Mouse (Mus musculus) brain, adult 2 months (tissue): ENCODE results near the gene Faah.

Experiments used
- DNase-seq: peaks from one replicate; pipeline ENCODE4 v3.0.0; 2011; ENCODE audit warnings: low read depth, low spot score

The Faah gene

DNA sequence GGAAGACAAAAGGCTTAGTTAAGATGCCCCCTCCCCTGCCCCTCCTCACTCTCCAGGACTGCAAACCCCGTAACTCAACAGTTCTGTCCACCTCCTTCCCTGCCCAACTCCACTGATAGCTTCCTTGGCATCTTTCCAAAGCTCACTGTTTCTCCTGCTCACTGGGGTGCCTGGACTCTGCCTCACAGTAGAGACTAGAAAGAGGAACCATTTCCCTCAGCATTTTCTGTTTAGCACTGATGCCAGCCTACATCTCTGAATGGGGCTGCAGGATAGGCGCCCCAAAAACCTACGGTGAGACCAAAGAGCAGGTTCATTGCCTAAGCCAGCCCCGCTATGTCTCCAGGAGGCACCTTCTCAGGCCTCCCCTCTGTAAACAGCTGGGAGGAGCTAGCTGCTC is 16.5 kb downstream of the Faah start:
- no peak for DNase-seq

DNA sequence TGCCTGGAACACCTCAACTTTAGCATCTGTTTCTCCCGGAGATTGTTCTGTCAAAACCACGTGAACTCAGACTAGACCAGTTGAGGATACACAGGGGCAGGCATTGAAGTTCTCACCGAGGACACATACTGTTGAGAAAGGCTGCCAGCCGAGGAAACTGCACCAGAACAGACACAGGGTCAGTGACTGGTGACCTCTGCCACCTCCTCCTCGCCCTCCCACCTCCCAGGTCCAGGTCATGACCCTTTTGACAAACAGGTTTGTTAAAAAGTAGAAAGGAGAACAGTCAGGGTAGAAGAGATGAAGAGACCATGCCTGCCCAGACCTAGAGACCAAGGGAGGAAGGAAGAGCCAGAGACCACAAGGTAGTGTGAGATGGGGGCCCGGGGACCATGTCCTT is 17.1 kb downstream of the Faah start:
- DNase-seq = no peak

DNA sequence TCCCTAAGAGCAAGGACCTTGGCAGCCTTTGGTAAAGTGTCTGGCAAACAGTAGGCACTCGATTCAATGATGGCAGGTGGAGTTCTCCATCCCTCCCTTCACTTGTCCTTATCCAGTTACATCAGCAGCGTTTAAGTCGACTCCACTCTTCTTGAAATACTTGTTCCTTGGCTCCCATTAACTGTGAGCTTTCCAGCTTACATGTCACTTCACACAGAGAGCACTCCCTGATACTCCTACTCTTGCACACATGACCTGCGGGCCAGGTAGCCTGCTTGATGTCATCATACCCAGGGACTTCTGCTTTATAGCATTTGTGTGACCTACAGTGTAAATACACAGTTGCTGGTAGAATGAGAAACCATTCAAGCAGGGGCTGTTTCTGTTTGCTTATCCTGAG is 21.0 kb downstream of the Faah start:
- no peak for DNase-seq

DNA sequence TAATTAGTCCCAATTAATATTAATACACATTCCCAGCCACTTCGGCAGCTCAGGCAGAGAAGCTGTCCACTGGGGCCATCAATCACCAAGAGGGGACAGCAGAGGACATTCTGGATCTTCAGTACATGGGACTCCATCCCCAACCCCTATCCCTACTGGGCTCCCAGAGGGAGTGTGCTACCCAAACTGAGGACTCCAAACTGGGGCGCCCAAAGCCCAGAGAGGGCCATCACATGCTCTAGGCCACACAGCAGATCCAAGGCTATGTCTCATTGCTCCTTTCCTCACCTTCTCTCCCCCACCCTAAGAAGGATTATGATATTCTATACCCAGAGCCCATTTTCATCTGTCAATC is 22.4 kb downstream of the Faah start:
- DNase-seq = no peak

DNA sequence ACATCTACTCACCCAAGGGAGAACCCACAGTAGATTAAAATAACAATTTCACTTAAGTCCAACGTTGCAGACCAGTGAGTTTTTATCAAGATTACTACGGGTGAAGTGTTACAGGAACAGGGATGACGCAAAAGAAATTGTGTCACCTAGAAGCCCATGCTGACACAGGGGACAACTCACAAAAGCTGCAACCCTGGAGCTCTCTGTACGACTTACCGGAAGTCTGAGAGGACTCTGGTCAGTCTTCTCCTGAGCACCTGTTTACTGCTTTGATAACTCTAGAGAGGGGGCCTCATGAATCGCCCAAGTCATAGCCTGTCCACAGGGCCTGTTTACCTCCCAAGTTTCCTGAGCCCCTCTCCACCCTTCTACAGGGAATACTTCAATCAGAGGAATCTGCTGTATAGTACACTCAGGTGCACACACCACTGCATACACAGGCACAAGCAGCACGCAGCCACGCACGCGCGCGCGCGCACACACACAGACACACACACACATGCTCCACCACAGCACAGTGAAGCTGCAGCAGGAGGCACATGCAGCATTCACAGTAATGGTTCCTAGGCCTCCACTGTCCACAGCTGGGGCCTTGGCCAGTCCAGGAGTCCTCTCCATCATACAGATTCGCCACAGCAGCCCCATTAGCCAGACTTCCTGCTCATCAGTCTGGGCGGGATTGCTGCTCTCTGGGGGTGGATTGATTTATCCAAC is 22.9 kb downstream of the Faah start:
- DNase-seq = no peak

DNA sequence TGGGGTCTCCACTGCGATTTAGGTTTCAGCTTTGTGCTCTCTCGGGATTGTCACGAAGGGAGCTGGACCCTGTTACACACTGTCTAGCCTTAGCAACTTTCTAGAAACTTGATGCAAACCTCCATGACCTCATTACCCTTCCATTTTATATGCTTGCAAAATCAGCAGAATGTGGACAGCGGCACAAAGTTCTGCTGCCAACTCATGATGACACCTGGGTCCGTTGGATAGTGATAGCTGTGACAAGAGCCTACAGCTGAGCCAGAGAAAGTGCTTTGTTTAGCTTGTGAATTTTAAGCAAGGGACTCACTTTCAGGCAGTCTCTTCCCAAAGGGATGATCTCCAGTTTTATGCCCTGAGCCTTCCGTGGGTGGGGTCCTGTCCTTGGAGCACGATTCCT is 28.3 kb downstream of the Faah start:
- DNase-seq = no peak

DNA sequence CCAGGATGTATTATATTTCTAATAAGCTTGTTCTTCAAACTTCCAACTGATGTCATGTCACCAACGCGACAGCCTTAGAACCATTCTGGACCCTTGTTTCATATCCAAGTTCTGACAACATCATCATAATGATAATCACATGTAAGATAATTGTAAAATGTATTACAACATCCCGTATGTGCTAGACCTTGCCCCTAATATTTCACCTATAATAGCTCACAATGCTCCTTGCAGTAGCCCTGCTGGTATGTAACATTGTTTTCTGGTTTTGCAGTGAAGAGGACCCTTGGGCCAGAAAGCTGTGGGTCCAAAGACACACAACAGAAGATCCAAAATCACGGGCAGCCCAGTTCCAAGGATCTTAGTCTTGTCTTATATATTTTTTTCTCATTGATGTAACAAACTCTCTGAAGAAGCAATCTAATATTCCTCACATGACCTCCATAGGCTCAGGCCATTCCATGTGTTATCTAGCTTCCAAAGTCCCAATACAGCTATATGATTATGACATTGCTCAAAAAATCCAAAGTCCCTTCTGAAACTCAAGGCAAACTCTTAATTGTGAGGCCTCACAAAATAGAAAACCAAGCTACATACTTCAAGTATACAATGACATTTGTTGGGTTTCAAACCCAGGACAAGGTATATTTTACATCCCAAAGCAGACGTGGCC is 29.7 kb downstream of the Faah start:
- DNase-seq = no peak

DNA sequence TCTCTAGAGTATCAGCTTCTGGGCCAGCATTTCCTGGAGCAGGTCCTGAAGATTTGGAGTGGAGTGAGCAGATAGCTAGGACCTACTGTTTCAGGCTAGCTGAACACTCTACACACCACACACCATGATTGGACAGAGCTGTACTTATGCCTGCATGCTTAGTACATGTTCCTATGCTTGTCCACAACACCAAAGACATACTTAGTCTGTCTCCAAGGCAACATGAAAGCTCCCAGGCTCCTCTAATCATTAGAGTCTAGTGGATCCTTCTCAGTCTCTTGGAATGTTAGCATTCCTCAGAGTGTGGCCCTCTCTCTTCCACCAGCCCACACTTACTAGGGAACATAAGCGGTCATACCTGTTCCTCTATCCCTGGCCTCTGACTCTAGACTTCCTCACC is 30.3 kb downstream of the Faah start:
- no peak for DNase-seq

DNA sequence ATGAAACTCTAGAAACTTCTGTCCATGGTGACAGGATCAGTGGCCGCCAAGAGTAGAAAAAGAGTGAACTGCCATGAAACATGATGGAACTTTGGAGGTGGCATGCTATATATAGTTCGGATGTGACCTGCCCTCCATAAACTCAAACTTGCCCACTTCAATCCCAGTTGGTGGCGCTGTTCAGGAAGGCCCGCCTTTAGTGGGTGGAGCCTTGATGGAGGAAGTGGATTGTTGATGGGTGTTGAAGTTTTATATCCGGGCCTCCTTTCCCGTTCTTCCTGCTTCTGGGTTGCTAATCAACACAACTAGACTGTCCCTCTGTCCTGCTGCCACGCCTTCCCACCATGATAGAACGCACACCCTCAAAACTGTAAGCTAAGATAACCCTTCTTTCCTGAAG is 32.8 kb downstream of the Faah start:
- DNase-seq = no peak

DNA sequence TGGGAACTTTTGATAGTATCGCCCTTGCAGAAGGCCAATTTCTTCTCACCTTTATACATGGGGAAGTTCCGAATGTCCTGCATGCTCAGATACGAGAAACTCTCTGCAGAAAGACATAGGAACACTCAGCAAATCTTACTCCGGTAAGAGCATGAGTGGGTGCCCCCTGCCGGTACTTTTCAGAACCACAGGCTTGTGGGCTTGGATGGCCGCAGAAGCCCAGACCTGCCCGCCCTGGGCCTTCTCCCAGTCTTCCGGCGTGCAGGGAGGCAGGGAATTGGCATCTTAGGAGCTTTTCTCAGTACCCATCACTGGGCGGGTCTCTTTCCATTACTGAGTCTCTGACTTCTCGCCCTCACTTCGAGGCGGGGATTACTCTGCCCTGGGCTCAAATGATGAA is 33.6 kb downstream of the Faah start:
- DNase-seq = peak; percentile 85

DNA sequence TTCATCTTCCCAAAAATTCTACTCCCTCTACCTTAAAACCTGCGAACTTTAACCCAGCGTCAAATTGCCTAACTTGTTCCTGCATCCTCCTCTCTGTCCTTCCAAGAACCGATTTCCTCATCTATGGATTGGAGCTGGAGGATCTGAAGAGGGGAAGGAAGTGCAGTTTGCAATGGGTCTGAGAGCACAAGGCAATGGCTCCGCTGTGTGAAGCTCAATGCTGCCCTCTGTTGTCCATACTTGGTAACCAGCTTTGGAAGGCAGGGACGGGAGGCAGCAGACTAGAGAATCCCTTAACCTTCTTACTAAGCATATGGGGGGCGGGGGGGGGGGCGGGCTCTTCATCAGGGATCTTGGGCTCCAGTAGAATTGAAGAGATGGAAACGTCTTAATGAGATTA is 37.0 kb downstream of the Faah start:
- peak; percentile 87 for DNase-seq

DNA sequence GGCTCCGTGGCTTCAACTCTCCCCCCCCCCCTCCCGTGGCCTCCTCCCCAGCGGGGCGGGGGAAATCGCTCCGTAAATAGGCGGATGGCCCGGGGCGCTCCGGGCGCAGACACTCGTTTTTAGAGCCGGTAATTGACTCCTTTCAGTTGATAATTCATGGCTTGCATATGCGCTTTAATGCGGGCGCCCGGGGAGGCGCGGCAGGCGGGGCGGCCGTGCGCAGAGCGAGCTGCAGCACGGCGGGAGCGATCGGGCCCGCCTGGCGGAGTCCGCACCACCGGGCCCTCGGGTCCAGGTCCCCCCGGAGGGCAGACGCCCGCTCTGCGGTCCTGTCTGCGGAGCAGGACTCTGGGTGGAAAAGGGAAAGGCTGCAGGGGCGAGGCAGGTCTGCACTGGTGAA is 38.3 kb downstream of the Faah start:
- DNase-seq = no peak

DNA sequence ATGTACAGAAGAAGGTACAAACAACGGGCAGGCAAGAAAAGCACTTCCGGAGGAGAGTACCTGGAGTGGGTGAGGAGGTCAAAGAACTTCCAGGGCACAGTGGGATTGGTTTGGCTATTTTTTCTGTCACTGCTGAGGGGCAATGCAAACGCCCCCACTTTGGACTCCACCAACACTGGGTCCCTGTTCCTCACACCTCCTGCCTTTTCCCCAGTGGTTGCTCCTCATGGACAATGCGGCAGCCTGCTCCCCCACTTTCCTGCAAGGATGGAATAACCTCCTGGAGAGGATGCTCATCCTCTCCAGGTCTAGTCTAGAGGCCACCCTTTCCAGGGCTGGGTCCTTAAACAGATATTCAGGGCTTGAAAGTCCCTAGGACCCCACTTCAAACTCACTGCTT is 38.8 kb downstream of the Faah start:
- DNase-seq = no peak

DNA sequence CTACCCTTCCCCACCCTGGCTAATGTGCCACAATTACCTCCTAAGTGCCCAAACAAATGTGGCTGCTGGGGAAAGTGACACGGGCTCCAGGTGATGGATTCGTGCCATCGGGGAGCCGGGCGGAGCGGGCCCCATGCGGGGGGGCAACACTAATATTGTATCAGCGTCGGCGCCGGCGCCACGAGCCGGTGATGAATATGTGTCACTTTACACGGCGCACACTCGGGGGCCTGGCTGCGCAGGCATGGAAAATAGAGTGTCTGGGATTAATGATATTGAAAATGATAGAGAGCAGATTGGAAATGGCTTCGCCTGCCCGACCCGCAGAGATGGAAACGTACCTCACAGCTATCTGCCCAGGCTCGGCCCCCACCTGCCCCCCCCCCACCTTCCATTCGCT is 45.2 kb downstream of the Faah start:
- DNase-seq = no peak

DNA sequence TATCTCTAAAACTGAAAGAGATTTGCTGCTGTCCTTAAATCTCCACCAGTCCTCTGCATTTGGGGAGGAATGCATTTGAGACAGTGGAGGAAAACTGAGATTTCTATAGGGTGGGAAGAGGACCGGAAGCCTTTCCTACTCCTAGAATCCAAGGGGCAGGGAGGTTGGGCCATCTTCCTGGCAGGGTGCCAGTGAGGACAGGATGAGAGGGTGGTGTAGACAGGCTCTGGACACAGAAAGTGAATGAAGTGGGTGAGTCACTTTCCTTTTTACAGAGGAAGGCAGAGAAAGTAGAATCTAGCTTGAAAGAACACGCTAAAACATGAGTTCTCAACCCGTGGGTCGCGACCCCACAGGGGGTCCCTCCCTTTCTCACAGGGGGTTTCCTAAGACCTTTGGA is 53.3 kb downstream of the Faah start:
- no peak for DNase-seq

DNA sequence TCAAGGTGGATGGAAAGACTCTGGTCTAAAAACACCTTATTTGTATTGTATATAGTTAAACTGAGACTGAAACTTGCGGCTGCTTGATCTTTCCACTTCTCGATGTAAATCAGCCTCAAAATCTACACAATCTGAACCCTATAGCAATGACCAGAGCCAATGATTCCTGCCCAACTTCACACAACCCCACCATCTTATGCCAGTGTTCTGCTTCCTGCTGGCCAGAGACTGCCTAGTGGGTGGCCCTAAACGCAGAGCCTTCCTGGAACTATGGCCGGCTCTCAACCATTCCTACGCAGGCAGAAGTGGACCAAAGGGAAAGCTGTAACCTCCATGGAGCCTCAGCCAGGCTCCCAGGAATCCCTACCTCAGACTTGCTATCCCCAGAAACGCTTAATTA is 54.0 kb downstream of the Faah start:
- no peak for DNase-seq

DNA sequence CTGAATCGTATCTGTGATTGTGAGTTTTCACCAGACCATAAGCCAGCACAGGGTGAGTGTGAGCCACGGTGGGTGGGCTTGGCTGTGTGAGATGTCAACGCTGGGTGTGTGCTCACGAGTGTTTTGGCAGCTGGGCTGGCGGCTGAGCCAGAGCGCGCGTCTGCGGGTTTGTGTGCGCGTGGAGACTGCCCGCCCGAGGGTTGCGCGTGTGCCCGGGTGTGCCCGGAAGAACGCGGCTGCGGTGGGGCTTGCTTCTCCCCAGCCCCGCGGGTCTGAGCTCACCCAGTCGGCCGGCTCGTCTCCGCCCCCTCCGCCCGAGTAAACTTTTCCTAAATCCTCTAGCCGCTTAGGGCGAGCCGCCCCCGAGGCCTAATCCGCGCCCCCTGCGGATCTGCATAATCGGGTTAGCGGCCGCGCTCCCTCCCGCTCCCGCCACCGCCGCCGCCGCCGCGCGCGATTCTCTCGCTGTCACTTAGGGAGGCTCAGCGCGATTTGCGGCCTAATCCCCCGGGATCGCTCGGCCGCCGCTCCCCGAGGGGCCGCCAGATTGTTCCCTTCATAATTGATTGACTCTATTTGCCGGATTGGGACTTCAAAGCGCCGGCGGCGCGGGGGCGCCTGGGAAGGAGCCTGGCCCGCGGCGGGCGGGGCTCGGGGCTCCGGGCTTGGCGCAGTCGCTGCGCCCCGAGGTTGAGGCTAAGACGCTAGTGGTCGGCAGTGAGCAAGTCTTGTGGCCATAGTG is 54.9 kb downstream of the Faah start:
- DNase-seq = peak; percentile 44

DNA sequence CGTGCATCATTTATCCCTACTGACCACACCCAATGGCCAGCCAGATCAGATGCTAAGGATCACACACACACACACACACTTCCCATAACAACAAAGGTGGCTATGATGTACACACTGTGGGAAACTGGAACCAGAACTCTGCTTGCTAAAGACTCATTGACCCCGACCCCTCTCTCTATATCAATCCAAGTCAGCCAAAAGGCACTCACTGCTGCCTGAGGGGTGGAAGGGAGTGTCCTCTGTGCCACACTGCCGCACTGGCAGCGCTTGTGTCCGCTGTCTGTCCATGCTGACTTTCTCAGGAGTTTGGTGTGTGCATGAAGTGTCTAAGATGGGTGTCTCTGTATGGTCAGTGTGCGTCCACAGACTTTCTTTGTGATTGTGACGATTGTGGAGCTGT is 55.7 kb downstream of the Faah start:
- no peak for DNase-seq

DNA sequence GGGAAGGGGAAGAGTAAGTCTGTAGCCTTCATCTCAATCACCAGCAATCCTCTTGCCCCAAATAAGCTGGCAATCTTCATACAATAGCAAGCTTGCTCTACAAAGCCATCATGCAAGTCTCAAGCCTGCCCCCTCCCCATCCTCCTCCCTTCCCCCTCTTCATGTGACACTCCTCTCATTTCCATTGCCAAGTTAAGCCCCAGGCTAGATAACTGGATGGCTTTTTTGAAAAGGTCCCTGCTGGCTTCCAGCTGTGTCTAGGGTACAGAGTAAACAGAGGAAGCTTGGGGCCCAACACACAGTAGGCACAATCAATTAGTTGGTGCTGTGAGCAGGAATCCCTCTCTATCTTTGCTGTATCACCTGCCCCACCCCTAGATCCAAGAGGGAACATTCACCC is 58.2 kb downstream of the Faah start:
- DNase-seq = no peak

DNA sequence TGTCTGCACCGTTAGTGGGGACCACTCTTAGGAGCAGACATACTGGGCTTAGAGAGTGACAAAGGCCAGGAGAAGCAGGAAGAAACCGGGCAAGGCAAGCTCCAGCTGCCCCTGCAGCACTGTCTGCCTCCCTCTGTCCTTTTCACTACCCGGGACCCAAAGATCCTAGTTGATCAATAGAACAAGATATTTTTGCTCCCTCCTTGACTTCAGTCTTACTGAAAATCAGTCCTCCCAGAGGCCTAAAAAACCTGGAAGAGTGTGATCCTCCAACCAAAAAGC is 62.3 kb downstream of the Faah start:
- DNase-seq = no peak

DNA sequence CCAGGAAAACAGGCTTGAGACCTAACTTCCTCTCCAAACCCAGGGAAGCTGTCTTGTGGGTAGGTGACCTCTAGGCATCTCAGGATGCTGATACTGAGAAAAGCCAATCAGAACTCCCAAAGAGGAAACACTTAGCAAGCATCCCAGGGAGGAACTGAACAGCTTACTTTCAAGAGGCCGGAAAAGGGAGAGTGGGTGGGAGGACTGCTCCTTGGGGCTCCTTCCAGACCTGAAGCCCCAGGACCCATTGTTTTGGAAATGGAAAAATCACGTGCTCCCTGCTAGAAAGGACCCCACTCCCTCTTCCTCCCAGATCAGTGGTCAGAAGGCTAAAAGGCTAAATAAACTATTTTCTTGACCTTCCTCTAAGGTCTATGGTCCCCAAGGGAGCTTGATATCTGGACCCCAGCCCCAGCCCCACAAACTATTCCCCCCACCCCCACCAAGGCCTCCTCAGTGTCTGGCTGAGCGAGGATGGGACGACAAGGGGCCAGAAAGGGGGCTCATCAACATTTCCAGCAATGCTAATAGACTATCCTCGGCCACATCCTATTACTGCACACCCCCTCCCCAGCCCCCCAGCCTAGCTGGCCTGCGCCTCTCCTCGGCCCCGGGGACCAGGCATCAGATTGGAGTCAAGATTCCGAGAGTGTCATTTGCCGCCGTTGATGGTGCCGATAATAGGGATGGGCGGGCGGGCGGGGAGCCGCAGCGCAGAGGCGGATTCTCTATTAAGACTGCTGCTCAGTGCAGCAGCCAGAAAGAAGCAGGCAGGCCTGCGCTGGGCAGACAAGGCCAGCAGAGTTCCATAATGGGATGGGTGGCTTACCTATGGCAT is 62.9 kb downstream of the Faah start:
- DNase-seq = no peak

DNA sequence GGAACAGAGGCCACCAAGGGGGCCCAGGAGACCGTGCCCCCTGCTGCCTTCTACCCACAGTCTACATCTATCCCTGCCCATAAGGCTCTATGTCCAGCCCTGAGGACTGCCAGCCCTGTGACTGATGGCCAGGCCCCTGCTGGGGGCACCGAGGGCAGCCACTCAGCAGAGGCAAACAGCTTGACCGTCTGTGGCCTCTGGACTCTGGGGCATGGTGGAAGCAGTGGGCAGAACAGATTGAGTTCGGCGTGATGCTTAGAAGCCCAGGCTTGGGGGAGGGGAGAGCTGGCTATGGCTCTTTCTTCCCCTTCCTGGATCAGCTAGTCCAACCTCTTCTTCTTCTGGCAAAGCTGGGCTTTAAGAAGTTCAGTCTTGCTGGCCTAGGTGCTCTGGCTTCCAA is 64.2 kb downstream of the Faah start:
- no peak for DNase-seq

DNA sequence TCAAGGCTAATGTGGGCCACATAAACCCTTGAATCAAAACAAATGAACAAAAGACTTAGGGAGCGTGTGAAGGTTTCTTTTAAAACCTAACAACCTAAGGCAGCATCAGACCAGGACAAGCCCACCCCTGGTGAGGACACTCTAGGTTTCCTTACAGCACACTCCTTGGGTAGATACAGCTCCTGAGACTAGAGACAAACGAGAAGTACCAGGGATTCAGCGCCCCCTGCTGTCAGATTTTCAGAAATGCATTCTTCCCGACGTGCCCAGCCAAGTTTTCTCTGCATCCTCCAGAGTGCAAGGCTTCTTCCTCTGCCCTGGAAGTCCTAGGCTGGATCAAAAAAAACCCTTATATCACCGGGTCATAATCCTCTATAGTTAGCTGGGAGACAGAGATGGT is 65.0 kb downstream of the Faah start:
- DNase-seq = peak; percentile 70
